Mouse (Mus musculus) left cerebral cortex, postnatal 25 days (tissue): ENCODE data around the gene Gins2. TPM values are rescaled to one million over a fixed set of nuclear protein-coding genes. Genes with fewer than 3 reads are reported as not detected.
A peak's percentile ranks its signal among the peaks of the same experiment; 100 is the strongest.

Experiments used
- DNase-seq, 2 experiments: peaks; one replicate each; pipeline ENCODE4 v3.0.0; 2022; ENCODE audit warnings: low spot score in 2 of 2, mixed read lengths in 1 of 2
- intact Hi-C: fragments of 180-260 bp; cut with DNase I; formaldehyde crosslinking; loops from one replicate; pipeline ENCODE4 v1.15.1; 2025
- microRNA-seq, 2 experiments: library from miRNA; unstranded; fragments of <30 nt; microRNA quantifications; one replicate each; pipeline ENCODE4 v1.2.0; 2022
- total RNA-seq, 2 experiments: library from RNA; stranded (reverse); gene quantifications; 2 replicates each; pipeline ENCODE4 v1.2.3; 2021

The Gins2 gene
- total RNA-seq, 2 experiments from 2014 or later = 1.6 to 1.8 TPM

- DNase-seq = peak; percentile 77 to 86
- intact Hi-C loops = loop anchor here (1.0 to 5.0 kb wide), 4 partner anchors 45 to 232 kb away; no protein-coding TSS in a partner anchor
Measured at GRCm38 (mm10) chr8:120534504-120535368, 54.4 kb downstream of the Gins2 start.

GRCm38 (mm10) chr8:120534080-120534479 lies 55.0 kb downstream of the Gins2 start:
- intact Hi-C loops = no loop called here
- DNase-seq = no peak

GRCm38 (mm10) chr8:120533380-120533779 lies 55.7 kb downstream of the Gins2 start:
- intact Hi-C loops = no loop called here
- no peak for DNase-seq

- peak in 1 of 2 experiments; percentile 53 for DNase-seq
- intact Hi-C loops = no loop called here
Measured at GRCm38 (mm10) chr8:120532517-120533215, 56.4 kb downstream of the Gins2 start.

- intact Hi-C loops = no loop called here
Measured at GRCm38 (mm10) chr8:120531775-120532516, 57.2 kb downstream of the Gins2 start.

GRCm38 (mm10) chr8:120530954-120531656 lies 58.0 kb downstream of the Gins2 start:
- intact Hi-C loops = no loop called here
- DNase-seq = no peak

More at GRCm38 (mm10) chr8:120531775-120532516, 57.2 kb downstream of the Gins2 start:
- DNase-seq = no peak

- intact Hi-C loops = no loop called here
- no peak for DNase-seq
Measured at GRCm38 (mm10) chr8:120529226-120529625, 59.9 kb downstream of the Gins2 start.

Small RNA genes within 50 kb of the gene (microRNA-seq; reads per million reads assigned to microRNA genes)
- 0.67 to 1.2 reads per million in 2 experiments for gene Mir7687

Other genes starting within 250 kb of the Gins2 start
- 1 to 10 TPM; 8.6 TPM for gene 1190005I06Rik, start 58.3 kb upstream of the Gins2 start, total RNA-seq
- gene Gm27021, start 78.8 kb upstream of the Gins2 start, total RNA-seq = under 1 TPM in 1 of 2 experiments, not detected in 1; 0.62 TPM
- 1,000 to 10,000 TPM; 1,169 to 1,197 TPM for gene Cox4i1, start 78.9 kb upstream of the Gins2 start, total RNA-seq
- gene Emc8, start 79.3 kb upstream of the Gins2 start, total RNA-seq = 10 to 100 TPM; 65.2 to 67.0 TPM
- 1 to 10 TPM; 4.9 to 5.8 TPM for gene Irf8, start 147.1 kb upstream of the Gins2 start, total RNA-seq